Mouse (Mus musculus): ENCODE data around the gene Atad3a.

- TF ChIP-seq EP300 (IDR thresholded peaks at IDR 0.05; ENCODE audit: low read depth) (no peak), CTCF (IDR thresholded peaks at IDR 0.05; ENCODE audit: low read depth) (no peak)
Measured at GRCm38 (mm10) chr4:155757011-155757410, 3.9 kb downstream of the Atad3a start.

Data from heart, postnatal 0 days (tissue).